Mouse (Mus musculus): Measurements from ENCODE around the gene Fscn2. TPM values are rescaled to one million over a fixed set of nuclear protein-coding genes. Genes with fewer than 3 reads are reported as not detected.
A peak's percentile ranks its signal among the peaks of the same experiment; 100 is the strongest.

The Fscn2 gene
- polyA plus RNA-seq, 1 experiment from 2014 or later = 0.12 TPM

DNA sequence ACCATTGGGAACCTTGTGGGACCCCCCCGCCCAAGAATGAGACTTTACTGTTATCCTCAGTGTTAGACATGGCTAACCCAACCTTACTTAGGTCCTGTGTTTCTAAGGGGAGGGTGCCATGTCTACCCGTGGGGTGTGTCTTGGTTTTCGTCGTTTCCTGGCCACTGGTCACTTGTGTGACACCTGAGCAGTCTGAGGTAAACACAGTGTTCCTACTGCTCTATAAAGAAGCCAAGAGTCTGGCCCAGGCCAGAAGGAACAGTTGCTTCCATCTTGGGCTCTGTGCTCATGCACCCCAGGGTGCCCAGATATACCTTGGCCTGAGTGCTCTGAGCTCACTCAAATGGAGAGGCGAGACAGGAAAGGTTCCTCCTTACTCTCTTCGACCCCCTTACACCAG is 1.6 kb downstream of the Fscn2 start:
- Histone ChIP-seq H3K9ac (ENCODE audit: low read length) (no peak overlapping the region), H3K4me1 (replicated peaks; ENCODE audit: control insufficient read depth, insufficient read depth, low read length) (peaks cover 22% of the 10 kb centered on the region), H3K36me3 (ENCODE audit: control insufficient read depth, insufficient read depth, low read length) (no peaks in the 10 kb centered on the region), H3K4me2 (ENCODE audit: low read length) (no peak overlapping the region), H3K27me3 (replicated peaks; ENCODE audit: control insufficient read depth, insufficient read depth, low read length) (no peaks in the 10 kb centered on the region), H3K4me3 (ENCODE audit: low read depth, low read length) (no peak overlapping the region), H3K27ac (ENCODE audit: low read depth) (no peak overlapping the region), H3K9me3 (ENCODE audit: control insufficient read depth, low read length) (no peaks in the 10 kb centered on the region)
- DNase-seq (ENCODE audit: low spot score) (no peak), ATAC-seq (replicated peaks; ENCODE audit: low FRiP score, low TSS enrichment, low read depth) (no peak)
- 80% methylated on average over 6 of the region's 6 CpGs for WGBS

DNA sequence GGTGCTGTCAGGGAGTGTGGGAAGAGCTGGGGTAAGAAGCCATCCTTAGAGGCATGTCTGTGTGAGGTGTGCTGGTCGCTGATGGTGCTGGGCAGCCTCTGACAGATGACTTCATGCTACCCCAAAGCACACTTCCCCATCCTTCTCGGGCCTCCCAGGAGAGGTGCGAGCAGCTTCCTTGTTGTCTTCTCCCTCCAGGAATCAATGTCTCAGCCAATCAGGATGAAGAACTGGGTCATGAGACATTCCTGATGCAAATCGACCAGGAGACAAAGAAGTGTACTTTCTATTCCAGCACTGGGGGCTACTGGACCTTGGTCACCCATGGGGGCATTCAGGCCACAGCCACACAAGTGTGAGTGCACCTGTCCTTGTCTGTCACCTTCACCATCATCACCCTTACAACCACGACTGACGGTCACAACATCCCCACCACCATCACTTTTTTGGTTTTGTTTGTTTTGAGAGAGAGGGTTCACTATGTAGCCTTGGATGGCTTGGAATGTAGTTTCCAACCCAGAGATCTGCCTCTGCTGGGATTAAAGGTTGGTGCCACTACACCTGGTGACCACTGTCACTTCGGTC is 5.2 kb downstream of the Fscn2 start:
- H3K9ac ChIP-seq (ENCODE audit: low read length) = no peak overlapping the region
- WGBS = 32% methylated on average over 7 of the region's 7 CpGs
- ATAC-seq (replicated peaks; ENCODE audit: low FRiP score, low TSS enrichment, low read depth) (no peak), DNase-seq (ENCODE audit: low spot score) (no peak)
- no peaks in the 10 kb centered on the region for H3K9me3 ChIP-seq (ENCODE audit: control insufficient read depth, low read length)
- no peaks in the 10 kb centered on the region for H3K27me3 ChIP-seq (replicated peaks; ENCODE audit: control insufficient read depth, insufficient read depth, low read length)
- H3K27ac ChIP-seq (ENCODE audit: low read depth) = no peak overlapping the region
- peaks cover 3% of the 10 kb centered on the region; the same call in 1 of the 2 replicates for H3K4me1 ChIP-seq (replicated peaks; ENCODE audit: control insufficient read depth, insufficient read depth, low read length)
- H3K36me3 ChIP-seq (ENCODE audit: control insufficient read depth, insufficient read depth, low read length) = peaks cover 32% of the 10 kb centered on the region
- H3K4me3 ChIP-seq (ENCODE audit: low read depth, low read length) = no peak overlapping the region
- no peak overlapping the region for H3K4me2 ChIP-seq (ENCODE audit: low read length)

DNA sequence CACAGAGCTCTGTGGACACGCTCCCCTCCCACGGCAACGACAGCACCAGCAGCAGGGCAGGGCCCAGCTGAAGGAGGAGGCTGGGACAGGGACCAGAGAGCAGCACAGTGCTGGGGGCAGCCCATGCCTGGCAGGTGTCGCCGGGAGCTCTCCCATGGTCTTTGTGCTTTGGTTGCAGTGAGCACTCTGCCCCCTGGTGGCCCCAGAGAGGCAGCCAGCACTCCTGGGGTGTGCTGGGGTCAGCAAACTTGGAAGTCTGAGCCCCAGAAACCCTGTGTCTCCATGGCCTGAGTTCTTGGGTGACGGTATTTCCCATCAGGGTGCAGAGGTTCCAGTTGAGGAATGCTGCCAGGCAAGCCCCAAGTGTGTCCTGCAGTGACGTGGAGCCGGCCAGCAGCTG is 8.3 kb downstream of the Fscn2 start:
- Histone ChIP-seq H3K27me3 (replicated peaks; ENCODE audit: control insufficient read depth, insufficient read depth, low read length) (no peaks in the 10 kb centered on the region), H3K27ac (ENCODE audit: low read depth) (no peak overlapping the region), H3K9ac (ENCODE audit: low read length) (no peak overlapping the region), H3K9me3 (ENCODE audit: control insufficient read depth, low read length) (no peaks in the 10 kb centered on the region), H3K4me1 (replicated peaks; ENCODE audit: control insufficient read depth, insufficient read depth, low read length) (peaks cover 3% of the 10 kb centered on the region; the same call in 1 of the 2 replicates), H3K36me3 (ENCODE audit: control insufficient read depth, insufficient read depth, low read length) (peaks cover 63% of the 10 kb centered on the region), H3K4me2 (ENCODE audit: low read length) (no peak overlapping the region), H3K4me3 (ENCODE audit: low read depth, low read length) (no peak overlapping the region)
- ATAC-seq (replicated peaks; ENCODE audit: low FRiP score, low TSS enrichment, low read depth) = peak; percentile 51
- WGBS = 34% methylated on average over 8 of the region's 8 CpGs
- peak; percentile 82 for DNase-seq (ENCODE audit: low spot score)

DNA sequence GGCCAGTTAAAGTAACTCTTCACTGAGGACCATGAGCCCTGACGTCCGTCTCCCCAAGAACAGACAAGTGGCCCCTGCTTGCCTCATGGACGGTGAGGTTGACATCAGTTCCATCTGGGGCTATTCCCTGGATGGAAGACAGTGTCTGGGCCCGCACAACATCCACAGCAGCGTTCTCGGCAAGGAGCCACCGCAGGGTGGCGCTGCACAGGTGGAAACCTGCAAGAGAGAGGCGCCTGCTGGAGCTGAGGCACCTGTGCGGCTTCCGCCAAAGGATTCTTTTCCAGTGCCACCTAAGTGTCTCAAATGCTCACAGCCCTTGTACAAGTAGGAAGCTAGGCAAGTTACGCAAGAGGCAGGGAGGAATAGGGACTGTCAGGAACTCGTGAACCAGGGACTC is 11.7 kb downstream of the Fscn2 start:
- no peak overlapping the region for H3K4me3 ChIP-seq (ENCODE audit: low read depth, low read length)
- WGBS = 62% methylated on average over 13 of the region's 13 CpGs
- peaks cover 11% of the 10 kb centered on the region for H3K4me1 ChIP-seq (replicated peaks; ENCODE audit: control insufficient read depth, insufficient read depth, low read length)
- H3K27me3 ChIP-seq (replicated peaks; ENCODE audit: control insufficient read depth, insufficient read depth, low read length) = no peaks in the 10 kb centered on the region
- H3K36me3 ChIP-seq (ENCODE audit: control insufficient read depth, insufficient read depth, low read length) = peaks cover 91% of the 10 kb centered on the region
- no peak overlapping the region for H3K4me2 ChIP-seq (ENCODE audit: low read length)
- no peak for ATAC-seq (replicated peaks; ENCODE audit: low FRiP score, low TSS enrichment, low read depth)
- H3K9me3 ChIP-seq (ENCODE audit: control insufficient read depth, low read length) = no peaks in the 10 kb centered on the region
- H3K27ac ChIP-seq (ENCODE audit: low read depth) = no peak overlapping the region
- H3K9ac ChIP-seq (ENCODE audit: low read length) = no peak overlapping the region
- DNase-seq (ENCODE audit: low spot score) = no peak

DNA sequence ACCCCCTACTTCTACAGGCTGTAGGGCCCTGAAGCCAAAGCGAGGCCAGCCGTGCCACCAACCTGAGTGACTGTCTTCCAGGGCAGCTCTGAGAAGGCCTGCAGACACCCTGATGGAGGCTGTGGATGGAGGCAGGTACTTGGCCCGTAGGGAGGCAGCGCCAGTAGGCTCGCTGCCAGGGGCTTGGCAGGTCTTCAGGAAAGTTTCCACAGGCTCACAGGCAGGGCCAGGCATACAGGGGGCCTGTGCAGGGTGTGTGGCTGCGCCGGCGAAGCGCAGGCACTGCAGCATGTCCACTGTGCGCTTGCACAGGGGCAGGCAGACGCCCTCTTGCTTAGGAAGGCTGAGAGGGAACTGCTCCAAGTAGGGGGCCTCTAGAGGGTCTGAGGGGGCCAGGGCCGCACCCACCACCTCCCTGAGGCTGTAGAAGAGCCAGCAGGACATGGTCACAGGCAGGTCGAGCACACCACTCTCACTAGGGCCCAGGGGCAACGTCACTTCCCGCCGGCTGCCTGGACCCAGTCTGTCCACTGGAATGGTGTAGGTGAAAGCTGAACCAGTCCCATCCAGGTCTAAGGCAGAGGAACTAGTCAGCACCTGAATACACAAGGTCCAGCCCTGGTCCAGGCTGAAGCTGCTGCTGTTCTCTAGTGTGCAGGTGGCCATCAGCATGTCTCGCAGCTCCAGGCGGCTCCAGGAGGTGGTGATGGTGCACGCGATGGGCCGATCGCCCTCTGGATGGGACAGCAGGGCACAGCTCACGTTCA is 12.7 kb downstream of the Fscn2 start:
- H3K9ac ChIP-seq (ENCODE audit: low read length) = no peak overlapping the region
- no peaks in the 10 kb centered on the region for H3K27me3 ChIP-seq (replicated peaks; ENCODE audit: control insufficient read depth, insufficient read depth, low read length)
- H3K4me1 ChIP-seq (replicated peaks; ENCODE audit: control insufficient read depth, insufficient read depth, low read length) = peaks cover 13% of the 10 kb centered on the region
- H3K36me3 ChIP-seq (ENCODE audit: control insufficient read depth, insufficient read depth, low read length) = peaks cover 83% of the 10 kb centered on the region
- H3K4me2 ChIP-seq (ENCODE audit: low read length) = no peak overlapping the region
- ATAC-seq (replicated peaks; ENCODE audit: low FRiP score, low TSS enrichment, low read depth) (no peak), DNase-seq (ENCODE audit: low spot score) (no peak)
- no peak overlapping the region for H3K4me3 ChIP-seq (ENCODE audit: low read depth, low read length)
- H3K27ac ChIP-seq (ENCODE audit: low read depth) = no peak overlapping the region
- 86% methylated on average over 23 of the region's 23 CpGs for WGBS
- H3K9me3 ChIP-seq (ENCODE audit: control insufficient read depth, low read length) = no peaks in the 10 kb centered on the region

DNA sequence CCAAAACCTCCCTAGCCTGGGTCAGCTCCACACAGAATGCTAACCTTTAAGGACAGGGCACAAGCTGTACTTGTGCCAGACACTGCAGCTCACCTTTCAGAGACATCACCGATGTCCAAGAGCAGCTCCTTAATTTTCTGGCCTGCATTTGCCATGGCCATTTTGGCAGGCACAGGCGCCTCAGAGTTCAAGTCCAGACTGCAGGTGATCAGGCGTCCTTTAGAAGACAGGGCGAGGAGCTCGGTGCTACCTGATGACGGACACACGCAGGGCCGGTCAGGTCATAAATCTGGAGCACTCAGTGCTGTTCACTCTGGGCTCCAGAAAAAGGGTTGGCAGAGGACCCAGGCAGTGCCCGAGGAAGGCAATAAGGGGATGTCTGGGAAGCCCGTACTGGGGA is 14.0 kb downstream of the Fscn2 start:
- H3K4me2 ChIP-seq (ENCODE audit: low read length) = no peak overlapping the region
- peaks cover 16% of the 10 kb centered on the region for H3K4me1 ChIP-seq (replicated peaks; ENCODE audit: control insufficient read depth, insufficient read depth, low read length)
- 92% methylated on average over 10 of the region's 10 CpGs for WGBS
- H3K9ac ChIP-seq (ENCODE audit: low read length) = no peak overlapping the region
- H3K27me3 ChIP-seq (replicated peaks; ENCODE audit: control insufficient read depth, insufficient read depth, low read length) = no peaks in the 10 kb centered on the region
- DNase-seq (ENCODE audit: low spot score) = no peak
- ATAC-seq (replicated peaks; ENCODE audit: low FRiP score, low TSS enrichment, low read depth) = no peak
- peaks cover 77% of the 10 kb centered on the region for H3K36me3 ChIP-seq (ENCODE audit: control insufficient read depth, insufficient read depth, low read length)
- no peaks in the 10 kb centered on the region for H3K9me3 ChIP-seq (ENCODE audit: control insufficient read depth, low read length)
- H3K4me3 ChIP-seq (ENCODE audit: low read depth, low read length) = no peak overlapping the region
- H3K27ac ChIP-seq (ENCODE audit: low read depth) = no peak overlapping the region

DNA sequence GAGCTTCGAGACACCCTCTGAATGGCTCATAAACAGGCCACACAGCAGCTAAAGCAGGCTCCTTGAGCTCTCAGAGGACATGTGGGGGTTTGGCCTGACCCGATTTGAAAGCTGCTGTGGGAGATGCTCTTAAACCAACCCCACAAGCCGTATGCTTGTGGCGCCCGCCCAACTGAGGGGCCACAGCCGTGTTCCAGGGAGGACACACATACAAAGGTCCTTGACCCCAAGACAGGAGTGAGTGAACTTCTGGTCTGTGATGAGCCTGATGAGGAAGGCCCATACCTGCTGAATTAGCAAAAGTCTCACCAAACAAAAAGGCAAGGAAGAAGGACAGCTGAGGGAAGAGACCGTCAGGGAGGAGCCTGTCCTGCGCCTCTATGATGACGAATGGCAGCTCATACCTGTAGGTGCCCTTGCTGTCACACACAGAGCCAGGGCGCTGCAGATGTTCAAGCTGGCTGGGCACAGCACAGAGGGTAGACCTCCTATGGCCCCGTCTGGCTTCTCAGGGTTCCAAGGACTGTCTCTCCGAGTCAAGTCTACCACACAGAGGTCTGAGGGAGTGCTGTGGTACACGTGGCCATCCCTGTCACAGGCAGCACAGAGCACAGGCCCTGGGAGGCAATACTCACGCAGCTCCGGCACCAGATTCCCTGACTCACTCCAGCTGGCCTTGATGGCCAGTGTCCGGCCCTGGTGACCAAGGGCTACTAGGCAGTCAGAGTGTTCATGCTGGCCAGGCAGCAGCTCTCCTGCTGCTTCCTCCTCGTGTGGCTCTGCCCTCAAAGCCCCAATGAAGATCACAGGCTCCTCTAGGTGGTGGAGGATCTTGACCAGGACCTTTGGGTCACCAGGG is 15.2 kb downstream of the Fscn2 start:
- no peaks in the 10 kb centered on the region for H3K27me3 ChIP-seq (replicated peaks; ENCODE audit: control insufficient read depth, insufficient read depth, low read length)
- no peaks in the 10 kb centered on the region for H3K9me3 ChIP-seq (ENCODE audit: control insufficient read depth, low read length)
- DNase-seq (ENCODE audit: low spot score) = no peak
- peaks cover 78% of the 10 kb centered on the region for H3K36me3 ChIP-seq (ENCODE audit: control insufficient read depth, insufficient read depth, low read length)
- no peak overlapping the region for H3K4me3 ChIP-seq (ENCODE audit: low read depth, low read length)
- ATAC-seq (replicated peaks; ENCODE audit: low FRiP score, low TSS enrichment, low read depth) = no peak
- H3K4me2 ChIP-seq (ENCODE audit: low read length) = no peak overlapping the region
- peaks cover 16% of the 10 kb centered on the region for H3K4me1 ChIP-seq (replicated peaks; ENCODE audit: control insufficient read depth, insufficient read depth, low read length)
- H3K9ac ChIP-seq (ENCODE audit: low read length) = no peak overlapping the region
- no peak overlapping the region for H3K27ac ChIP-seq (ENCODE audit: low read depth)
- WGBS = 87% methylated on average over 17 of the region's 17 CpGs

DNA sequence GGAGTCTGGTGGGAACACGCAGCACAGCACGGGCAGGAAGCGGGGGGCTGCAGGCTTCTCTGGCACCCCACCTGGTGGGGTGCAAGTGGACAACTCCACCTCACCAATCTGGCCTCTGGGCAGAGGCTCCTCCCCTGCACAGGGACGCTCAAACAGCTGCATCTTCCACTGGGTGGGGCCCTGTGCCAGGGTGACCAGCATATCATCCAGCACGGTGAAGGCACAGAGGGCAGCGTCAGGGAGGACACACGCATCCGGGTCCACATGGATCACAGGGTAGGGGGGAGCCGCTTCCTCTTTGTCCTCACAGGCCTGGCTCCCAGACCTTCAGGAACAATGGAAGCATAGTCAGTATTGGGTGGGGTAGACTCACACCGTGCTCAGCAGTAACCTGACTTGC is 16.0 kb downstream of the Fscn2 start:
- Histone ChIP-seq H3K27me3 (replicated peaks; ENCODE audit: control insufficient read depth, insufficient read depth, low read length) (no peaks in the 10 kb centered on the region), H3K27ac (ENCODE audit: low read depth) (no peak overlapping the region), H3K4me2 (ENCODE audit: low read length) (peak overlapping the region; percentile 95), H3K4me3 (ENCODE audit: low read depth, low read length) (peak overlapping the region; percentile 91; the same call in 1 of the 2 replicates), H3K9me3 (ENCODE audit: control insufficient read depth, low read length) (no peaks in the 10 kb centered on the region), H3K4me1 (replicated peaks; ENCODE audit: control insufficient read depth, insufficient read depth, low read length) (peaks cover 16% of the 10 kb centered on the region), H3K9ac (ENCODE audit: low read length) (peak overlapping the region; percentile 72; the same call in 1 of the 2 replicates), H3K36me3 (ENCODE audit: control insufficient read depth, insufficient read depth, low read length) (peaks cover 78% of the 10 kb centered on the region)
- WGBS = 75% methylated on average over 10 of the region's 10 CpGs
- DNase-seq (ENCODE audit: low spot score) = no peak
- no peak for ATAC-seq (replicated peaks; ENCODE audit: low FRiP score, low TSS enrichment, low read depth)
